Mouse (Mus musculus) CH12.LX (cell line): ENCODE measurements around the gene Agfg1. TPM values are rescaled to one million over a fixed set of nuclear protein-coding genes. Genes with fewer than 3 reads are reported as not detected.

Source experiments
- DNase-seq: peaks from one replicate; pipeline ENCODE4 v3.0.0-alpha.2; 2013; ENCODE audit errors: extremely low read depth
- H3K27ac ChIP-seq: 2 replicates; pipeline ENCODE4 v1.5.1; 2012; ENCODE audit warnings: low read depth, mild to moderate bottlenecking, control low read depth, moderate library complexity; ENCODE audit not compliant: insufficient read depth
- H3K27me3 ChIP-seq: replicated peaks from 2 replicates; pipeline ENCODE3; 2012; ENCODE audit warnings: inconsistent platforms
- H3K36me3 ChIP-seq, 2 experiments: replicated peaks in 1 of 2; 2 replicates each; pipeline versions ENCODE3 to v1.6.1; 2012; ENCODE audit warnings: inconsistent platforms in 1 of 2, low read length in 1 of 2, mild to moderate bottlenecking in 1 of 2, mixed read lengths in 1 of 2, moderate library complexity in 1 of 2; ENCODE audit not compliant: control insufficient read depth in 1 of 2, insufficient read depth in 1 of 2
- H3K4me1 ChIP-seq, 2 experiments: 2 replicates each; pipeline ENCODE4 v1.6.1; 2012; ENCODE audit warnings: inconsistent platforms in 1 of 2, moderate library complexity in 1 of 2; ENCODE audit not compliant: insufficient read depth in 2 of 2, control insufficient read depth in 1 of 2
- H3K4me2 ChIP-seq: 2 replicates; pipeline ENCODE4 v1.6.1; 2012; ENCODE audit warnings: low read depth, mild to moderate bottlenecking, control low read depth; ENCODE audit not compliant: poor library complexity, insufficient read depth, severe bottlenecking
- H3K4me3 ChIP-seq, 3 experiments: fragments of 150-350 bp in 1 of 3; sonication (generic) in 1 of 3; replicated peaks in 1 of 3; 2 replicates each; pipeline versions ENCODE3 to v1.5.1; 2011 to 2012; ENCODE audit warnings: low read depth in 2 of 3, low read length in 2 of 3, mild to moderate bottlenecking in 2 of 3, moderate library complexity in 2 of 3, control low read depth in 1 of 3, improper control_type of control experiment in 1 of 3, inconsistent platforms in 1 of 3, mixed read lengths in 1 of 3; ENCODE audit not compliant: poor library complexity in 1 of 3
- H3K79me2 ChIP-seq: replicated peaks from 2 replicates; pipeline ENCODE4 v1.6.1; 2012; ENCODE audit warnings: mild to moderate bottlenecking, moderate library complexity; ENCODE audit not compliant: control insufficient read depth, poor library complexity, insufficient read depth, severe bottlenecking; ENCODE audit errors: extremely low read depth
- H3K9ac ChIP-seq: 2 replicates; pipeline ENCODE4 v1.6.1; 2012; ENCODE audit warnings: low read depth, mild to moderate bottlenecking, control low read depth, moderate library complexity; ENCODE audit not compliant: insufficient read depth
- H3K9me3 ChIP-seq: replicated peaks from 2 replicates; pipeline ENCODE3; 2012; ENCODE audit warnings: low read length, inconsistent platforms, mixed read lengths
- BHLHE40 ChIP-seq: IDR thresholded peaks from 2 replicates; pipeline ENCODE4 v1.6.1; 2011; ENCODE audit warnings: mild to moderate bottlenecking, low read depth, low read length, improper control_type of control experiment
- CTCF ChIP-seq, 2 experiments: IDR thresholded peaks in 1 of 2; conservative IDR thresholded peaks in 1 of 2; 2 replicates each; pipeline ENCODE4 v1.5.1; 2011 to 2012; ENCODE audit warnings: low read depth in 2 of 2, low read length in 2 of 2, improper control_type of control experiment in 1 of 2, inconsistent platforms in 1 of 2, mild to moderate bottlenecking in 1 of 2, moderate library complexity in 1 of 2
- ELF1 ChIP-seq: IDR thresholded peaks from 2 replicates; pipeline ENCODE4 v1.6.1; 2014; ENCODE audit warnings: low read depth, mild to moderate bottlenecking, inconsistent platforms, low read length, improper control_type of control experiment
- EP300 ChIP-seq: IDR thresholded peaks from 2 replicates; pipeline ENCODE4 v1.6.1; 2011; ENCODE audit warnings: low read length, improper control_type of control experiment
- ETS1 ChIP-seq: conservative IDR thresholded peaks from 2 replicates; pipeline ENCODE4 v1.6.1; 2012; ENCODE audit warnings: low read depth, mild to moderate bottlenecking, inconsistent platforms, low read length, improper control_type of control experiment, moderate library complexity
- IRF4 ChIP-seq: IDR thresholded peaks from 2 replicates; pipeline ENCODE4 v1.6.1; 2014; ENCODE audit warnings: low read depth, mild to moderate bottlenecking, inconsistent platforms, low read length, improper control_type of control experiment
- JUND ChIP-seq: conservative IDR thresholded peaks from 2 replicates; pipeline ENCODE4 v1.6.1; 2011; ENCODE audit warnings: low read depth, low read length, improper control_type of control experiment
- KAT2A ChIP-seq: IDR thresholded peaks from 2 replicates; pipeline ENCODE4 v1.6.1; 2012; ENCODE audit warnings: low read length, improper control_type of control experiment, inconsistent platforms; ENCODE audit not compliant: insufficient replicate concordance
- MAX ChIP-seq: IDR thresholded peaks from 2 replicates; pipeline ENCODE4 v1.6.1; 2011; ENCODE audit warnings: low read length, improper control_type of control experiment
- MYC ChIP-seq: IDR thresholded peaks from 2 replicates; pipeline ENCODE4 v1.6.1; 2011; ENCODE audit warnings: low read depth, mild to moderate bottlenecking, improper control_type of control experiment, low read length
- NELFE ChIP-seq: IDR thresholded peaks from 2 replicates; pipeline ENCODE4 v1.6.1; 2011; ENCODE audit warnings: low read depth, low read length, improper control_type of control experiment
- POLR2A ChIP-seq: IDR thresholded peaks from 2 replicates; pipeline ENCODE4 v1.6.1; 2011; ENCODE audit warnings: low read depth, mild to moderate bottlenecking, improper control_type of control experiment, low read length
- RAD21 ChIP-seq: IDR thresholded peaks from 2 replicates; pipeline ENCODE4 v1.6.1; 2011; ENCODE audit warnings: low read depth, mild to moderate bottlenecking, low read length, improper control_type of control experiment, moderate library complexity
- SIN3A ChIP-seq: IDR thresholded peaks from 2 replicates; pipeline ENCODE4 v1.6.1; 2012; ENCODE audit warnings: low read length, improper control_type of control experiment, inconsistent platforms
- SMC3 ChIP-seq: IDR thresholded peaks from 2 replicates; pipeline ENCODE4 v1.6.1; 2011; ENCODE audit warnings: low read depth, low read length, improper control_type of control experiment
- TBP ChIP-seq: conservative IDR thresholded peaks from 2 replicates; pipeline ENCODE4 v1.6.1; 2011; ENCODE audit warnings: low read depth, low read length, improper control_type of control experiment
- TCF12 ChIP-seq: IDR thresholded peaks from 2 replicates; pipeline ENCODE4 v1.6.1; 2014; ENCODE audit warnings: low read depth, mild to moderate bottlenecking, inconsistent platforms, low read length, improper control_type of control experiment
- UBTF ChIP-seq: IDR thresholded peaks from 2 replicates; pipeline ENCODE4 v1.6.1; 2012; ENCODE audit warnings: low read depth, mild to moderate bottlenecking, inconsistent platforms, low read length, improper control_type of control experiment, moderate library complexity
- USF1 ChIP-seq: IDR thresholded peaks from 2 replicates; pipeline ENCODE4 v1.6.1; 2014; ENCODE audit warnings: low read depth, mild to moderate bottlenecking, inconsistent platforms, low read length, improper control_type of control experiment
- ZC3H11A ChIP-seq: IDR thresholded peaks from 2 replicates; pipeline ENCODE4 v1.6.1; 2012; ENCODE audit warnings: low read depth, mild to moderate bottlenecking, inconsistent platforms, low read length, improper control_type of control experiment
- ZMIZ1 ChIP-seq: IDR thresholded peaks from 2 replicates; pipeline ENCODE4 v1.6.1; 2012; ENCODE audit warnings: low read depth, mild to moderate bottlenecking, inconsistent platforms, low read length, improper control_type of control experiment
- dilution Hi-C: fragments of 300-500 bp; cut with MboI; formaldehyde crosslinking; loops from 2 replicates; pipeline ENCODE4 v1.14.3; 2020; ENCODE audit warnings: low sequenced_read_pairs; ENCODE audit not compliant: extremely low pct_unique_long_range_greater_than_20kb, extremely low pct_ligation_motif_present
- in situ Hi-C: fragments of 300-500 bp; cut with MboI; formaldehyde crosslinking; loops from 3 replicates; pipeline ENCODE4 v1.14.3; 2019; ENCODE audit warnings: low sequenced_read_pairs, low pct_ligation_motif_present, low pct_unique_long_range_greater_than_20kb, mixed read lengths
- polyA plus RNA-seq: library from polyadenylated mRNA; unstranded; fragments of >175 nt; gene quantifications from 2 replicates; pipeline ENCODE4 v1.2.1, GENCODE M21; 2012; ENCODE audit warnings: low read depth; ENCODE audit not compliant: insufficient read length
- total RNA-seq, 2 experiments: library from RNA; depleted of rRNA; stranded (reverse); fragments of 300-350 nt in 1 of 2; fragments of >200 nt in 1 of 2; gene quantifications; 2 replicates each; pipeline ENCODE4 v1.2.3; 2012 to 2014

Gene Agfg1
- total and polyA plus RNA-seq, 3 experiments: 59.0 to 127 (median 106) TPM

GRCm38 (mm10) chr1:82803608-82804007 is 35.7 kb upstream of the Agfg1 start:
- DNase-seq: peak; percentile 77
- no peak overlapping the region for H3K9ac ChIP-seq
- no peaks in the 10 kb centered on the region for H3K9me3 ChIP-seq
- in situ Hi-C loops: loop anchor here (5.0 kb wide), 2 partner anchors 39 to 184 kb away; no protein-coding TSS in a partner anchor
- no peaks in the 10 kb centered on the region for H3K27me3 ChIP-seq
- peaks cover 0 to 3% of the 10 kb centered on the region in 2 experiments; a peak in 1 of 4 replicates for H3K4me1 ChIP-seq
- H3K79me2 ChIP-seq: no peaks in the 10 kb centered on the region
- dilution Hi-C loops: no loop called here
- H3K27ac ChIP-seq: no peak overlapping the region
- no peak overlapping the region for H3K4me3 ChIP-seq
- peak; percentile 70 for TF ChIP-seq ZC3H11A
- TF ChIP-seq UBTF: no peak
- peak; percentile 42 to 91 for TF ChIP-seq CTCF (conservative IDR thresholded peaks at IDR 0.05 in 1 of 2, IDR thresholded peaks at IDR 0.05 in 1 of 2; ENCODE audit: low read depth in 2 of 2, low read length in 2 of 2)
- TF ChIP-seq SMC3: peak; percentile 93
- no peak for TF ChIP-seq POLR2A
- no peak for TF ChIP-seq TBP
- peak; percentile 93 for TF ChIP-seq RAD21
- H3K4me2 ChIP-seq: no peak overlapping the region
- no peaks in the 10 kb centered on the region for H3K36me3 ChIP-seq

- H3K9me3 ChIP-seq: no peaks in the 10 kb centered on the region
- in situ Hi-C loops: loop anchor here (5.0 kb wide), 2 partner anchors 38 to 183 kb away; no protein-coding TSS in a partner anchor
- no peak for DNase-seq
- TF ChIP-seq RAD21: no peak
- TF ChIP-seq SMC3: no peak
- TF ChIP-seq EP300: no peak
- TF ChIP-seq MYC: no peak
- TF ChIP-seq CTCF (conservative IDR thresholded peaks at IDR 0.05 in 1 of 2, IDR thresholded peaks at IDR 0.05 in 1 of 2; ENCODE audit: low read depth in 2 of 2, low read length in 2 of 2): no peak
- no peak for TF ChIP-seq KAT2A
- no peak for TF ChIP-seq ZMIZ1
- TF ChIP-seq UBTF: no peak
- no peak for TF ChIP-seq NELFE
- no peak for TF ChIP-seq ETS1
- TF ChIP-seq IRF4: no peak
- no peak for TF ChIP-seq USF1
- no peak for TF ChIP-seq SIN3A
- TF ChIP-seq MAX: no peak
- no peak for TF ChIP-seq ZC3H11A
- no peak for TF ChIP-seq BHLHE40
- TF ChIP-seq TCF12: no peak
- TF ChIP-seq ELF1: no peak
- TF ChIP-seq JUND: no peak
- TF ChIP-seq, all 38 proteins: peak for 0
- H3K4me2 ChIP-seq: no peak overlapping the region
- dilution Hi-C loops: no loop called here
- H3K36me3 ChIP-seq: no peaks in the 10 kb centered on the region
- H3K27ac ChIP-seq: no peak overlapping the region
- no peaks in the 10 kb centered on the region for H3K79me2 ChIP-seq
- H3K4me3 ChIP-seq: no peak overlapping the region
- peaks cover 0 to 3% of the 10 kb centered on the region in 2 experiments; a peak in 1 of 4 replicates for H3K4me1 ChIP-seq
- no peak overlapping the region for H3K9ac ChIP-seq
- no peaks in the 10 kb centered on the region for H3K27me3 ChIP-seq
Observed at GRCm38 (mm10) chr1:82804059-82804458, 35.2 kb upstream of the Agfg1 start.
